Mouse (Mus musculus) neural tube, embryonic 13.5 days (tissue): ENCODE results near the gene Syp. TPM values are rescaled to one million over a fixed set of nuclear protein-coding genes. Genes with fewer than 3 reads are reported as not detected.

Experiments
- ATAC-seq: fragments of 200-750 bp; cut with Nextera tagmentation; 2 replicates; pipeline ENCODE4 v1.8.0; 2017; ENCODE audit warnings: low read depth, mild to moderate bottlenecking, moderate TSS enrichment, moderate library complexity
- H3K27ac ChIP-seq: fragments of 300-500 bp; sonication (generic); replicated peaks from 2 replicates; pipeline ENCODE4 v1.5.1; 2015; ENCODE audit warnings: moderate library complexity, mild to moderate bottlenecking, inconsistent platforms
- H3K27me3 ChIP-seq: fragments of 300-500 bp; sonication (generic); 2 replicates; pipeline ENCODE4 v1.6.1; 2015; ENCODE audit warnings: mild to moderate bottlenecking, inconsistent platforms
- H3K36me3 ChIP-seq: fragments of 300-500 bp; sonication (generic); 2 replicates; pipeline ENCODE4 v1.6.1; 2015; ENCODE audit warnings: mild to moderate bottlenecking, inconsistent platforms
- H3K4me1 ChIP-seq: fragments of 300-500 bp; sonication (generic); replicated peaks from 2 replicates; pipeline ENCODE4 v1.6.1; 2015; ENCODE audit warnings: inconsistent platforms
- H3K4me2 ChIP-seq: fragments of 300-500 bp; sonication (generic); 2 replicates; pipeline ENCODE4 v1.6.1; 2015; ENCODE audit warnings: inconsistent platforms, mild to moderate bottlenecking, moderate library complexity
- H3K4me3 ChIP-seq: fragments of 300-500 bp; sonication (generic); 2 replicates; pipeline ENCODE4 v1.5.1; 2015; ENCODE audit warnings: mild to moderate bottlenecking, inconsistent platforms
- H3K9ac ChIP-seq: fragments of 300-500 bp; sonication (generic); 2 replicates; pipeline ENCODE4 v1.6.1; 2015; ENCODE audit warnings: moderate library complexity, mild to moderate bottlenecking, inconsistent platforms
- H3K9me3 ChIP-seq: fragments of 300-500 bp; sonication (generic); 2 replicates; pipeline ENCODE4 v1.6.1; 2016; ENCODE audit warnings: inconsistent platforms
- WGBS: fragments of 180-500 bp; shearing (Covaris S2); methylation state at CpG from one replicate; pipeline ENCODE4 v1.1.7; 2015; 5-methylcytosine and 5-hydroxymethylcytosine counted together
- polyA plus RNA-seq: library from polyadenylated mRNA; unstranded; fragments of >200 nt; fragmentation: Nextera tagmentation; extraction: Ambion mirVana; gene quantifications from 2 replicates; pipeline ENCODE4 v1.2.1, GENCODE M21; 2015

Syp gene
- polyA plus RNA-seq, 1 experiment from 2014 or later = 118 TPM

DNA sequence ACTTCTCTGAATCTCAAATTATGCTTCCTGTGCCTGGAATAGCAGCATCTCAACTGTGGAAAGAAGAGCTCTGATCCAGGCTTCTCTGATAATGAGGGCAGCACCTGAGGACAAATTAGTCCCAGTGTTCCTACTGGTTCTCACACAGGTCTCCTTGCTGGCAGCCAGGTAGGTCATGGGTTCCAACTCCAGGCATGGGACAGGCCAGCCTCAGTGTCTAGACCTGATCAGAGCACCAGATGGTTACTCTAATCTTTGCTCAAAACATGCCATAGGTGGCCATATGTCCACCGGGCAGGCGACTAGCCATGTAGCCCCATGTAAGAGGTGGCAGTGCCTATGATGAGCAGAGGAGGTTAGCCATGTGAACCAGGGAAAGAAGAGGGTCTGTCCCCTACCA, 50.0 kb downstream of the Syp start:
- no peak for ATAC-seq
- WGBS = 86% methylated on average over 2 of the region's 2 CpGs
- Histone ChIP-seq H3K9me3 (no peaks in the 10 kb centered on the region), H3K4me2 (no peak overlapping the region), H3K4me1 (no peaks in the 10 kb centered on the region), H3K9ac (no peak overlapping the region), H3K36me3 (no peaks in the 10 kb centered on the region), H3K4me3 (no peak overlapping the region), H3K27me3 (no peaks in the 10 kb centered on the region), H3K27ac (no peak overlapping the region)

DNA sequence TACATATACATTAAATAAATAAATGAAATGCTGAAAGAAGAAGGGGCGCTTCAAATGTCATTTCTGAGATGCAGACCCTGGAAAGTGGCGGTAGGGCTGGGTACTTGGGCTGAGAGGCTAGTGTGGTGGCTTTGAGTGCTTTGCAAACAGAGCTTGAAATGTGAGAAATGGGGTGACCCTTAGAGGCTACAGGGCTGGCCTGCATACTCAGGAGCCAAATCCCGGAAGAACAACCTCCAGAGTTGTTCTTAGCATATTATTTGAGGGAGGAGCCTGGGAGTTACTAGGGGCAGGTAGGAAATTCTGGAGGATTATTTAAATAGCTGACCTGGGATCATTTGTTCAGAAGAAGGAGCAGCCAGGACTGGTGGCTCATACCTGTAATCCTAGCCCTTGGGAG, 52.2 kb downstream of the Syp start:
- Histone ChIP-seq H3K4me3 (no peak overlapping the region), H3K9me3 (no peaks in the 10 kb centered on the region), H3K36me3 (no peaks in the 10 kb centered on the region), H3K9ac (no peak overlapping the region), H3K4me1 (no peaks in the 10 kb centered on the region), H3K27me3 (no peaks in the 10 kb centered on the region), H3K4me2 (no peak overlapping the region), H3K27ac (no peak overlapping the region)
- ATAC-seq = no peak
- WGBS = 65% methylated on average over 3 of the region's 3 CpGs

DNA sequence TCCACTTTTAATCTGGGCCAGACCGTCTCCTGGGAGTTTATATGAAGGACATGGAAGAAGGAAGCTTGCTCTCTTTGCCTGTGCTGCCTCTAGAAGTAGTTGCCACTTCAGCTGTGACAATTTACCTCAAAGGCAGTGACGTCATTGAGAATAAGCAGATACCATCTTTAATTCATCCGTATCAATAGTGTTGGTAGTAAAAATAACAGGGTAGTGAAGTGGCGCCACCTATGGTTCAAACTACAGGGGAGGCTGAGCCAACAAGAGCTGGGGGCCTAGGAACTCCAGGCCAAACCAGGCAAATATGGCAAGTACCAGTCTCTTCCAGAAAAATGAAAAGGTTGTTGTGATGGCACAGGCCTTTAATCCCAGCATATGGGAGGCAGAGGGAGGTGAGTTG, 54.6 kb downstream of the Syp start:
- no peaks in the 10 kb centered on the region for H3K36me3 ChIP-seq
- WGBS = 34% methylated on average over 4 of the region's 4 CpGs
- H3K4me1 ChIP-seq = peaks cover 3% of the 10 kb centered on the region
- H3K9me3 ChIP-seq = no peaks in the 10 kb centered on the region
- H3K27me3 ChIP-seq = no peaks in the 10 kb centered on the region
- H3K27ac ChIP-seq = no peak overlapping the region
- H3K9ac ChIP-seq = no peak overlapping the region
- H3K4me3 ChIP-seq = no peak overlapping the region
- H3K4me2 ChIP-seq = no peak overlapping the region
- ATAC-seq = no peak

DNA sequence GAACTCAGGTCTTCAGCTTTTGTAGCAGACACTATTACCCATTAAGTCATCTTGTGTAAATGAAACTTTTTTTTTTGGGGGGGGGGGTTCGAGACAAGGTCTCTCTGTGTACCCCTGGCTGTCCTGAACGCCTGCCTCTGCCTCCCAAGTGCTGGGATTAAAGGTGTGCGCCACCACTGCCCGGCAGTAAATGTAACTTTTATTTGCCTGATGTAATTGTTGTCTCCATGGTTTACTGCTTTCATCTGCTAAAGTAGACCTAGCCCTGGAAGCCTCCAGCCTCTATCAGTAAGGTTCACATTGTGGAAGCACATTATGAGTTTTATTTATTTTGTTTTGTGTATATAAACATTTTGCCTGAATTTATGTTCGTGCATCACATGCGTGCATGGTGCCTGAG, 58.2 kb downstream of the Syp start:
- Histone ChIP-seq H3K9me3 (no peaks in the 10 kb centered on the region), H3K9ac (no peak overlapping the region), H3K4me2 (peak overlapping the region; percentile 61), H3K27me3 (no peaks in the 10 kb centered on the region), H3K36me3 (peaks cover 4% of the 10 kb centered on the region), H3K4me1 (peaks cover 13% of the 10 kb centered on the region), H3K4me3 (peak overlapping the region; percentile 53), H3K27ac (no peak overlapping the region)
- WGBS = 35% methylated on average over 6 of the region's 6 CpGs
- peak; percentile 60 for ATAC-seq

DNA sequence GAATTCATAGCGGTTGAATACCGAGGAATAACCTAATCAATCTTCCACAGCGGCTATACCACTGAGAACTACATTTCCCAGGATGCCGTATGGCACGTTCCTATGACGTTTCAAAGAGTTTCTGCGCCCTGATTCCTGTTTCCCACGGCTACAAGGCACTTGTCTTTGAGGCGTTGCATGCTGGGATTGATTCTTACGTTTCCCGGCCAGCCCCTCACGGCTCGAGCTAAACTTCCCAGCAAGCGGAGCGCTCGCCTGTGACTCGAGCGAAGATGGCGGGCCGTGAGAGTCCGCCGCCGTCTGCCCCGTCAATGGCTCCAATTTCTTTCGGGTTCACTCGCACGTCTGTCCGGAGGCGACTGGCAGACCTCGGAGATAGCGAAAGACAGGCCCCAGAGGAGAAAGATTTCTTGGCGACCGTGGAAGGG, 58.7 kb downstream of the Syp start, which contains the start of gene Gpkow:
Gpkow (plus strand) TSS at position 178 of the 428 bp plus-strand sequence.
- peaks cover 8% of the 10 kb centered on the region for H3K36me3 ChIP-seq
- H3K4me1 ChIP-seq = peaks cover 13% of the 10 kb centered on the region
- 0 out of 2 replicates have a peak within 1 kb of the TSS, but pooled peaks have one; percentile 49 for H3K27ac ChIP-seq
- peak; percentile 97 for ATAC-seq
- H3K27me3 ChIP-seq = no peaks in the 10 kb centered on the region
- H3K4me2 ChIP-seq = peak within 1 kb of the TSS; percentile 61
- H3K9me3 ChIP-seq = no peaks in the 10 kb centered on the region
- H3K9ac ChIP-seq = peak within 1 kb of the TSS; percentile 70
- peak within 1 kb of the TSS; percentile 53 for H3K4me3 ChIP-seq
- 17% methylated on average over 33 of the region's 33 CpGs for WGBS

Other genes starting within 250 kb of the Syp start
- gene Foxp3, start 64.8 kb upstream of the Syp start, polyA plus RNA-seq = 0.14 TPM in 1 of 2 replicates, not detected in the other
- 4.6 and 5.4 TPM in 2 replicates for gene Ppp1r3f, start 64.2 kb upstream of the Syp start, polyA plus RNA-seq
- gene Ccdc22, start 33.0 kb upstream of the Syp start, polyA plus RNA-seq = 28.0 and 29.6 TPM in 2 replicates
- gene Cacna1f, start 31.4 kb upstream of the Syp start, polyA plus RNA-seq = 0.11 and 0.13 TPM in 2 replicates
- gene Prickle3, start 18.8 kb downstream of the Syp start, polyA plus RNA-seq = 1.9 and 2.1 TPM in 2 replicates
- 27.2 and 33.4 TPM in 2 replicates for gene Plp2, start 32.9 kb downstream of the Syp start, polyA plus RNA-seq
- gene Magix, start 42.8 kb downstream of the Syp start, polyA plus RNA-seq = 0.18 TPM in 1 of 2 replicates, not detected in the other
- 43.2 and 50.4 TPM in 2 replicates for gene Gpkow, start 58.7 kb downstream of the Syp start, polyA plus RNA-seq
- gene Wdr45, start 75.9 kb downstream of the Syp start, polyA plus RNA-seq = 35.0 and 36.5 TPM in 2 replicates
- not detected in 2 replicates for gene Gm45208, start 83.8 kb downstream of the Syp start, polyA plus RNA-seq
- gene Praf2, start 90.0 kb downstream of the Syp start, polyA plus RNA-seq = 115 and 134 TPM in 2 replicates
- 39.3 and 43.2 TPM in 2 replicates for gene Ccdc120, start 112.4 kb downstream of the Syp start, polyA plus RNA-seq
- gene Tfe3, start 124.1 kb downstream of the Syp start, polyA plus RNA-seq = 25.8 and 28.6 TPM in 2 replicates
- 74.9 and 77.1 TPM in 2 replicates for gene Gripap1, start 151.3 kb downstream of the Syp start, polyA plus RNA-seq
- gene Kcnd1, start 183.8 kb downstream of the Syp start, polyA plus RNA-seq = 4.9 and 6.2 TPM in 2 replicates
- 51.8 and 52.2 TPM in 2 replicates for gene Otud5, start 202.9 kb downstream of the Syp start, polyA plus RNA-seq
- gene Pim2, start 239.8 kb downstream of the Syp start, polyA plus RNA-seq = 16.7 and 18.6 TPM in 2 replicates
- 42.3 and 45.2 TPM in 2 replicates for gene Slc35a2, start 245.6 kb downstream of the Syp start, polyA plus RNA-seq